Mouse (Mus musculus) fat pad, adult 2 months (tissue): ENCODE data around the gene Mucl3.
A peak's percentile ranks its signal among the peaks of the same experiment; 100 is the strongest.

Experiments
- DNase-seq: peaks from one replicate; pipeline ENCODE4 v3.0.0-alpha.2; 2011; ENCODE audit warnings: low read depth, low spot score; ENCODE audit errors: extremely low read depth

The Mucl3 gene

DNA sequence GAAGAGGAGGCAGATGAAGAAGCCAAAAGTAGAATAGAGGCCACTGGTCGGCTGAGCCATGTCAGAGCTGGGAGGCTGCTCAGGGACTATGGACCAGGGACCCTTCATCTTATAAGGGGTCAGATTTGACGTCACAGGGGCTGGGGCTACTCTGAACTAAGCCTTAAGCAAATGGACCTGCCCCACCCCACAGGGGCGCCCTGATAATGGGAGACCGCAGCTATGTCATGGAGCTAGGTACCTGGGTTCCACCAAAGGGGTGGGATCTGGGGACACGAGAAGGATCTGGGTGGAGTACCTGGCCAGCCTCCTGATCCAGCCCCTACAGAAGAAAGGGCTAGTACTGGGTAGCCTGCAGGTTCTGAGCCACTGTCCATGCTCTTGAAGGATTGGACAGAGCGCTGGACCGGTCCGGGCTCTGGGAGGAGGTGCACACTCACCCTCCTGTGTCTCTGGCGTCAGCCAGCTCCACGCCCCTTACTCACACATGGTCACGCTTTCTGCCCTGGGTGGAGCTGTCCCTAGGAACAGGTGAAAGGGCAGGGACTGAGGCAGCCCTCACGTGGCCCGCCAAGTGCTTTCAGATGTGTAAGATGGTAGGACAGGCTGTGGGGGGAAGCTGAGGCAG is at the start of gene Mucl3:
Gene Mucl3, minus strand, starts transcription at position 87 of the 628 bp plus-strand sequence.
- no peak for DNase-seq

- DNase-seq = no peak
Measured at GRCm38 (mm10) chr17:35692368-35692767, 48.9 kb upstream of the Mucl3 start.

DNA sequence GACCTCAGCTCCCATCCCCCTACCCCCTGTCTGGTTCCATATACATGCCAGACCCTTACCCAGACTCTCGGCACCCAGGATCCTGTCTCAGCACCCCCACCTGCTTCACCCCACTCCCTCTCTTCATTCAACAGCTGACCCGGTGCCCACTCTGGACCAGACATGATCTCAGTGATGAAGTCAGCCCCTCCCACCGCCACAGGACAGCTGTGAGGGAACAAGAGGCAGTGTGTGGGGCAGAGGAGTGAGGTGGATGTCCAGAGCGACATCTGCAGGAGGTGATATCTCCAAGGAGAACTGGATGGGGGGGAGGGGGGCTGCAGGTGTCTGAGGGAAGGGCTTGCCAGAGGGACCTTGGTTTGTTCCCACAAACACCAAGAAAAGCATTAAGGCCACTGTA is 48.3 kb upstream of the Mucl3 start:
- DNase-seq = no peak

DNA sequence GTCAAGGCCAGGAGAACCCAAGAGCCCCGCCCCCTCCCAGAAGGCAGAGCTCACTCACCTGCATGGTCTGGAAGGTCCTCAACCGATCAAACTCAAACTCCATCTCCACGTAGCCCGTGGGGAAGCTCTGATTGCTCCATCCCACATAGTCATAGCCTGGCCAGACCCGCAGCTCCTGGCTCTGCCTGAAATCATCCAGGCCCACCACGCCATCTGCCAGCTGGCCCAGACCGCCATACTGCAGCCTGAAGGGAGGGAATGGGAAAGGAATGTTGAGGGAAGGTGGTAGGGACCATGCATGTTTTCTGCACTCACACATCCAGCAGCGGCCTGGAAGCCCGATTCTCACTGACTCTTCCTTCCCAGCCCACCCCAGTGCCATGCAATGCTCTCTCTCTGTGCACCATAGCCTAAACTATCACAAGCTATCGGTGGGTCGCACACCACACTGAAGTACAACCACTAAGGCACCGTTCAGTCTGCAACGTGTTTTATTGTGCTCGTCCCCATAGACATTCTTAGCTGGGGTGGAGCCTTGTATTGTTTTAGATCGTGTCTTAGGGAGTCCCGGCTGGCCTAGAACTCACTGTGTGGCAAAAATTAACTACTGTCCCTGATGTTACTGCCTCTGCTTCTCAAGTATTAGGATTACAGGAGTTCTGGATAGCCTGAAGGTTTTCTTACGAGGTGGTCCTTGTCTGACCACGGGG is 46.6 kb upstream of the Mucl3 start:
- no peak for DNase-seq

DNA sequence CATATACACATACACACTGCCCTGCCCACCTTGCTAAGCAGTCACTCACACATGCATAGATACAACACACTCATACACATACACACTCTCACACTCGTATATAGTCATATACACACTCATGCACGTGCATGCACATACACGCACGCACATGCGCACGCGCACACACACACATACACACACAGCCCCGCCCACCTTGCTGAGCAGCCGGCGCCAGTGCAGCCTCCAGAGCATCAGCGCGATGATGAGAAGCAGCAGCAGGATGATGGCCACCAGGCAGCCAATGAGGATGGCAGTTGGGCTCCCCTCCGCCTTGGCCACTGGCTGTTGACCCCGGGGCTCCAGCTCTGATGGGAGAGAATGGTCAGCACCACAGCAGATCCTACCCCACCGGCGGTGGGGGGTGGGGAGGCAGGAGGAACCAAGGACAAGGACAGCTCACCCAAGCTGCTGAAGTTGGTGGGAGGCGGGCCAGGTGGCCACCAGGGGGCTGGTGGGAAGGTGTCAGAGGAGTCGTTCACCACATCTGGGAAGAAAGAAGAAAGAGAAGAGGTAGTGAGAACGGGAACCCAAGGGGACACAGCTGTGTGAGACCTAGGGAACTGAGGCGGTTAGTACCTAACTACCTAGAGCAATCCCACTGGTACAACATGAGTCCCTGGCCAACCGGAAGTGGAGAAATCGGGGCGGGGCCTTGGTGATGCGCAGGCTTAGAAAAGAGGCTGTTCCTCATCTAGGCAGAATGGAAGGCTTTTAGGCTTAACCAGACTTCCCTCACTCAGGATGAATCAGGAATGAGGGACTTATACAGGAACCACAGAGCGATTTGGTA is 45.1 kb upstream of the Mucl3 start:
- no peak for DNase-seq

- no peak for DNase-seq
Measured at GRCm38 (mm10) chr17:35685061-35685460, 41.6 kb upstream of the Mucl3 start.

- DNase-seq = no peak
Measured at GRCm38 (mm10) chr17:35681986-35682385, 38.5 kb upstream of the Mucl3 start.

DNA sequence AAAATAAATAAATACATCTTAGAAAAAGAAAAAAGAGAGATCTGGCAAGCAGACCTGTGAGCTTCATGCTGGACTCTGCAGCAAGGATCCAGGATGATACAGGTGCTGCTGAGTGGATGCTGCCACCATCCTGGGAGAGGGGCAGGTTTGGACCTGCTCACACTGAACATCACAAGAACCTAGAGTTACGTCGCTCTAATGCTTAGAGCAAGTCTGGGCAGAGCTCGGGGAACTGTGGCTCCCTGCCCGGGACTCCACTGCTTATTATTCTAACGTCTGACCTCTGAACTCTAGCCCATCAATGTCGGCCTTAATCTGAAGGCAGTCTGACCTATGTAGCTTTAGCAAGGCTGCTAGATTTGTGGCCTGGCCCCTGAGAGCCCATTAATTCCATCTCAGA is 37.1 kb upstream of the Mucl3 start:
- DNase-seq = no peak

DNA sequence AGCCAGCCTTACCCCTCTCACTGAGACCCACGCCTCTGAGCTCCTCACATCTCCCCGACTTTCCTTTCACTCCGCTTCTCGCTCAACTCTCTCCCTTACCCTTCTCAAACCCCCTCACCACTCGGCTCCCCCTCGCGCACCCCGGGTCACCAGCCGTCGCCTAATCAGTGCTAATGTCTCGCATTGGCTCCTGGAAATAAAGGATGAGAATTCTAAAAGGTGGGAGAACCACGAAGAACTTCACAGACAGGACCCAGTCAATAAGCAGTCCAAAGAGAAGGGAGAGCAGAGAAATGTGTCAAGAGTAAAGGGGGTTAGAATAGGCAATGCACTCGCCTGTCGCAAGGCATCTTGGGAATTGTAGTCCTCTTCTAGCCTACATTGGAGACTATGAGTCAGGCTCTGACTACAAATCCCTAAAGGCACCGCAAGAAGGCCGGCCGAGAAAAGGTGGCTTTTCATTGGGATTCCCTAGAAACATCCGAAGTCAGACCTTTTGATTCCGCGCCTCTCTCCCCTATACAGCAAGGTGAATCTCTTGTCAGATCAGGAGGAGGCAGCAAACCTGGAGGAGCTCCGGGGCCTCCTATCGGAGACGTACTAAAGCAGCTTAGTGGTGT is 30.0 kb upstream of the Mucl3 start, which contains the start of gene Gtf2h4:
Gene Gtf2h4, minus strand, starts transcription at position 324 of the 620 bp plus-strand sequence.
- peak; percentile 94 for DNase-seq

DNA sequence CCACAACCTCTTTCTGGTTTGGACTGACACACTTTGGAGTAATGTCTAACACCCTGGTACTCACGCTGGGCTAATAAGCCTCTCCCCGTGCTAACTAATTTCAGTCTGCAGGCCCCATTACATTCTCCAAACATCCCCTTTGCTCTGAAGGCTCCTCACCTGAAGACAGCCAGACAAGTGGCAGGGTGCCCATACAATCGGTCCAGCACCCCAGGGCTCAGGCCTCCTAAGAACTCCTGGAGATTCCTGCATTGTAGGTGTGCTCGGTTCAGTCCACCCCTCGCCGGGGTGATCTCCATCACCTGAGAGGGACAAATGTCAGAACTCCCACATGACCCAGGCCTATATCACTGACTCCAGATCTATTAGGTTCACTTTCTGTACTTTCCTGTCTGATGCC is 29.0 kb upstream of the Mucl3 start:
- no peak for DNase-seq

DNA sequence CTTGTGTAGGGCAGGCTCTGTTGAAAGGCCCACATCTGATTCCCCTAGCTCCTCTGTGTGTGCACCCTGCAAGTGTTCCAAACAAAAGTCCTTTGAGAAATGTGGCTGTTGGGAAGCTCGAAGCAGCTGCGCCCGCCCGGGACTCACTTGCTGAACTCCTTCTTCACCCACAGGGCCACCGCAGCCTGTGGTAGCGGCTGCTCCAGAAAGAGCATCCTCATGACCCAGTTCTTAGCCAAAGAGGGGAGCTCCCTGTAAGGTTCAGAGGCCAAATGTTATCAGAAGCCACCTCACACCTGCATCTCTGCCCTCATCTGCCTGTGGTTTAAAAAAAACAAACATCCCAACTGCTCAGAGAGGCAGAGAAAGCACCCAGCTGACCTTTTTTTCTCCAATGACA is 28.4 kb upstream of the Mucl3 start:
- DNase-seq = no peak

GRCm38 (mm10) chr17:35669731-35670130 is 26.2 kb upstream of the Mucl3 start:
- DNase-seq = no peak

DNA sequence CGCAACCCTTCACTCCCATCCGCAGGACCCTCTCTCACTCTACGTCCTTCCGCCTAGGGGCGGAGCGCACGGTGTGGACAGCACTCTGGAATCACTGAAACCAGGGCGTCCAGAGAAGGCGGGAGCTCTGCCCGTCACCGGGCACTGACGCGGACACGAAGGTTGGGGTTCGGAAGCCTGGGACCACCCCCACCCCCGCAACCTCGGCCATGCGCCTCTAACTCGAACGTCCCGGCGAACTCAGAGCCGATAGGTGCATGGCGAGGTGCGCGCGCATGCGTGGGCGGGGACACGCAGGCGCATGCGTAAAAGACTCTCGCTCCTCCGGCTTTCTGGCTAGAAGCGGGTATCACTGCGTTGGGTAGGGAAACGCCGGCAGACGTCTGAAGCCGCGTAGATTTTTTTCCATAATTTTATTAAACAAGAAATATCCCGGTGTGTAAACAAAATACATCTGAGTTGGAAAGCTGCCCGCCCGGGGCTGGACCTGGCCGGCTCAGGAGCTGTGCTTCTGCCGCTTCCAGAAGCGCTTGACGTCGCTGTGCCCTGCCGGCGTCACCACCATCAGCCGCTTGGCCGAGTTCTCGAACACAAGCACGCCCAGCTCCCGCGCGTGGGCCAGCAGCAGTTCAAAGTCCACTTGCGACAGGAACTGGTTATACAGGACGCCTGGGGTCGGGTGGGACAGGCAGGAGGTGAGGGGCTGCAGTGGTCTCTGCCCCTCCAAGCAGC is 24.0 kb upstream of the Mucl3 start, which contains the start of gene Vars2:
Gene Vars2, minus strand, starts transcription at position 259 of the 732 bp plus-strand sequence.
- no peak for DNase-seq

DNA sequence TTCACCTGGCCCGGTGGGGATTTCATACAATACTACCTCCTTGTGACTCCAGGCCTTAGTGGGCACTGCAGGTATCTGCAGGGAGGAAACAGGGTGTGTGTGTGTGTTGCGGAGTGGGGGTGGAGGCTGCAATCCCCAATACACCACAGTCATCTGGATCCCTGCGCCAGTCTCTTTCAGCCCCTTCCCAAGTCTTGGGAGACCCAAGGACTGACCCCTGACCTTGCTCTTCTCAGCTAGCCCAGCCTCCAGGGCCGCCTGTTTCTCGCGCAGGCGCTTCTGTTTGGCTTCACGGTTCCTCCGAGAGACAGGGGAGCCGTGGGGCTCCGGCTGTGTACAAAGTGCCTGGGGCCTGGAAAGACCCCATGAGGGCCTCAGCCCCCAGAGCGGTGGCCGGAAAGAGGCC is 23.4 kb upstream of the Mucl3 start:
- DNase-seq = no peak

- DNase-seq = no peak
Measured at GRCm38 (mm10) chr17:35665957-35666515, 22.5 kb upstream of the Mucl3 start.

DNA sequence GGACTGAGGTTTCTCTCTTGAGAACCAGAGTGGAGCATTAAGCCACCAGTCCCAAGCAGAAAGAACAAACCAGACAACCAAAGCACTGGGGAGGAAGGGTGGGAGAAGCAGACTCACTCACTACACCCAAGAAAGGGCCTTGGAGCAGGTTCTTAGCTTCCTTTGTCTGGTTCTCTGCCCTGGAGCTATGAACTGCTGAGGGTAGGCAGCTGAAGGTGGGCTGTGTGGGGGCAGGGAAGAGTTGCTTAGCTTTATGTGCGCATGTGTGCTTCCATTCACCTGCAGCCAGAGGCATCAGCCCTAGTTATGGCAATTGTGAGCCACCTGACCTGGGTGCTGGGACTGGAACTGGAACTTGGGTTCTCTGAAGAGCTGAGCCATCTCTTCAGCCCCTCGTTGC is 9.6 kb upstream of the Mucl3 start:
- DNase-seq = no peak

GRCm38 (mm10) chr17:35649429-35649828 is 5.9 kb upstream of the Mucl3 start:
- no peak for DNase-seq

- no peak for DNase-seq
Measured at GRCm38 (mm10) chr17:35639352-35639751, 4.1 kb downstream of the Mucl3 start.

DNA sequence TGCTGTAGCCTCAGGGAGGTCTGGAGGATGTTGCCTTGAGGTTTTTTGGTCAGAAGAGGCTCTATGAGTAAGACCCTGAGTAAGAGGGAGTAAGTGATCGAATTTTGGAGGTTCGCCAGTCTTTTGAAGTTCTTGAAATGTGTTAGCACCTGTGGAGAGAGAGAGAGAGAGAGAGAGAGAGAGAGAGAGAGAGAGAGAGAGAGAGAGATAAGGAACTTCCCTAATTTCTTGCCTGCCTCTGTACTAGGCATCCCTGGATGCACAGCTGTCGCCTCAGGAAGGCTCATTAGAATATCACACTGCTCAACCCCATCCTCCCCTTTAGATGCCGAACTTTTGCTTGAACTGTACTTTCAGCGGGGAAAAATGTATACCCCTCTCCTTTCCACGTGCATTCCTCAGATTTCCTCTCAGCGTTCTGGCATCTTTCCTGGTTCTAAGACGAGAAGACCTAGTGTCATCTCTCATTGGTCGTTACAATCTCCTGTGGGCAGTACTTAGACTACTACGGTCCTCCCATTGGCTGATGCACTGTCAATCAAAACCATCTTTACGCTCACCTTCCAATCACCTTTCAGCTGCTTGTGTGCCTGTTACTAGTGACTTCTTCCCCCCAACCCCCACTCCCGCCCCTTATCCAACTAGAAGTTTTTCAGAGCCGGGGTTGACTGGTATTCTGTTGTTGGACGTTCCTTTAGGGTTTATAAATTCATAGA is 4.9 kb downstream of the Mucl3 start:
- DNase-seq = no peak

DNA sequence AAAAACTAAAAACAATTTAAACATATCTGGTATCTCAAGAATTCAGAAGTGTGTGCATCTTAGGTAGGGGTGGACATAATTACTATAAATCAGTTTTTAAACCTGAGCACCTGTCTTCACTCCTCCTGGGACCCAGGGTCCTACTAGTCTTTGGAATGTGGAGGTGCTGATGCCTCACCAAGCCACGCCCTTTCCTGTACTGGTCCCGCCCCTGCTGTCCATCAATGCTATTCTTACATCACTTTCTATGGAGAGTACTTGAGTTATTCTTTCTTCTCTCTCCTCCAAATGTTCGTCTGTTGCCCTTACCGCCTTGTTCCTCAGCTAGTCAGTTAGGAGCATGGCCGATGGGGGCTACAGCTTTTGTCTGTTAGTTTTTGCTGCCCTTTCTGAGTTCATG is 7.1 kb downstream of the Mucl3 start:
- DNase-seq = no peak
